Mouse (Mus musculus): ENCODE measurements around the gene Nuak2. TPM values are rescaled to one million over a fixed set of nuclear protein-coding genes. Genes with fewer than 3 reads are reported as not detected.

Nuak2 gene
- total RNA-seq (2023): 100 to 1,000 TPM; 128 to 132 TPM

GRCm38 (mm10) chr1:132315889-132316624, at the start of gene Nuak2:
Gene Nuak2, plus strand, starts transcription at chr1:132316126.

GRCm38 (mm10) chr1:132298425-132298800, 17.5 kb upstream of the Nuak2 start, which contains the start of gene Klhdc8a:
Gene Klhdc8a, plus strand, starts transcription at chr1:132298626.

Other genes with a start within 250 kb of the Nuak2 start
- under 1 TPM in 1 of 2 experiments, not detected in 1; 0.17 TPM for gene Mfsd4a, start 248.1 kb upstream of the Nuak2 start, total RNA-seq (2023)
- under 1 TPM in 1 of 2 experiments, not detected in 1; 0.44 TPM for gene Cdk18, start 176.4 kb upstream of the Nuak2 start, total RNA-seq (2023)
- not detected for gene Lemd1, start 124.7 kb upstream of the Nuak2 start, total RNA-seq (2023)
- not detected for gene AC124108.1, start 124.7 kb upstream of the Nuak2 start, total RNA-seq (2023)
- gene Gm10188, start 86.4 kb upstream of the Nuak2 start, total RNA-seq (2023): not detected
- under 1 TPM in 1 of 2 experiments, not detected in 1; 0.12 TPM for gene Klhdc8a, start 17.5 kb upstream of the Nuak2 start, total RNA-seq (2023)
- gene Tmcc2, start 75.2 kb downstream of the Nuak2 start, total RNA-seq (2023): under 1 TPM; 0.55 to 0.59 TPM
- 10 to 100 TPM; 27.6 to 31.5 TPM for gene Dstyk, start 101.4 kb downstream of the Nuak2 start, total RNA-seq (2023)
- gene Rbbp5, start 161.2 kb downstream of the Nuak2 start, total RNA-seq (2023): 10 to 100 TPM; 60.6 to 66.5 TPM
- gene Tmem81, start 190.1 kb downstream of the Nuak2 start, total RNA-seq (2023): 10 to 100 TPM; 13.4 to 16.3 TPM
- gene Cntn2, start 227.1 kb downstream of the Nuak2 start, total RNA-seq (2023): 10 to 100 TPM in 1 of 2 experiments, 1 to 10 TPM in 1; 7.3 to 10.2 TPM

Data from B cell, adult 67 days (primary cell).